Mouse (Mus musculus) liver, adult 2 months (tissue): Measurements from ENCODE around the gene Myo15.

Source experiments
- CTCF ChIP-seq: fragments of 200-500 bp; IDR thresholded peaks from 2 replicates; pipeline ENCODE4 v1.5.1; 2011; ENCODE audit warnings: low read depth, low read length, control low read depth
- POLR2A ChIP-seq: fragments of 200-500 bp; IDR thresholded peaks from 2 replicates; pipeline ENCODE4 v1.6.1; 2011; ENCODE audit warnings: low read length, control low read depth; ENCODE audit not compliant: insufficient read depth; ENCODE audit errors: extremely low read depth

DNA sequence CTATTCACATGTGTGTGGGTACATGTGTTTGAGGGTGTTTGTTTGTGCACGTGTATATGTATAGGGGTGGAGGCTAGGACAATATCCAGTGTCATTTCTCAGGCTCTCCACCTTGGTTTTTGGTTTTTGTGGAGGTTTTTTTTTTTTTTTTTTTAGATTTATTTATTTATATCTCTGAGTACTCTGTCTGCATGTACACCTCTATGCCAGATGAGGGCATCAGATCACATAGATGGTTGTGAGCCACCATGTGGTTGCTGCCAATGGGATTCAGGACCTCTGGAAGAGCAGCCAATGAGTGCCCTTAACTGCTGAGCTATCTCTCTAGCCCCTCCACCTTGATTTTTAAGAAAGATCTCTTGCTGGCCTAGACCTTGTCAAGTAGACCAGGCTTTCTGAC is 11.2 kb upstream of the Myo15 start:
- no peak for TF ChIP-seq CTCF
- TF ChIP-seq POLR2A, result no peak
